ENCODE assay signal across 10 mouse cellular contexts in genomic region chr8:71495811-71496210, GRCm38 (mm10). TPM values are rescaled to one million over a fixed set of nuclear protein-coding genes. Genes with fewer than 3 reads are reported as not detected.
A peak's percentile ranks its signal among the peaks of the same experiment; 100 is the strongest.
DNase-seq lines count a peak whose midpoint lies in the region; ATAC-seq and TF ChIP-seq lines count a peak whose summit lies in the region.
"Had no signal": no experiment of that assay in that cellular context is flagged by ENCODE, and none has a peak within 500 bp of the region (broad histone marks: within the 10 kb centered on the region; RNA-seq: fewer than 3 reads in every experiment).

No protein-coding gene starts in this region.

- peak overlapping the region; percentile 56; the same call in 1 of the 2 replicates for H3K27ac ChIP-seq in heart, embryonic 10.5 days
- peak overlapping the region; percentile 2; the same call in 1 of the 2 replicates for H3K27ac ChIP-seq in ES-E14 (ENCODE audit: insufficient read depth, low read depth, low read length, poor library complexity, severe bottlenecking)
- H3K27ac ChIP-seq in embryonic facial prominence, embryonic 14.5 days (replicated peaks; ENCODE audit: low read depth, low read length): peak overlapping the region; percentile 55; the same call in 1 of the 2 replicates
- H3K27ac ChIP-seq in midbrain, embryonic 13.5 days: no peak overlapping the region

- H3K9ac ChIP-seq in ES-E14 (ENCODE audit: insufficient read depth, low read depth, low read length, poor library complexity, severe bottlenecking): no peak overlapping the region; the same call in 1 of the 2 replicates
- H3K9ac ChIP-seq in embryonic facial prominence, embryonic 14.5 days (ENCODE audit: low read depth, low read length): peak overlapping the region; percentile 30; the same call in 1 of the 2 replicates
- H3K9ac ChIP-seq in midbrain, embryonic 13.5 days (replicated peaks): no peak overlapping the region

- no peak for DNase-seq in heart, embryonic 10.5 days (ENCODE audit: low spot score)
- DNase-seq in heart, adult 11 months: no peak
- no peak for DNase-seq in ES-E14 (ENCODE audit: low read depth, low spot score)
- no peak for DNase-seq in embryonic facial prominence, embryonic 14.5 days (ENCODE audit: low spot score)
- DNase-seq in kidney, postnatal 10 days: peak; percentile 61
- no peak for DNase-seq in adrenal gland, postnatal 4 days (ENCODE audit: low spot score in 2 of 2)

- H3K27me3 ChIP-seq in heart, embryonic 10.5 days (ENCODE audit: insufficient read depth, poor library complexity, severe bottlenecking): no peaks in the 10 kb centered on the region
- no peaks in the 10 kb centered on the region for H3K27me3 ChIP-seq in embryonic facial prominence, embryonic 14.5 days (replicated peaks; ENCODE audit: control insufficient read depth, insufficient read depth, low read length)
- no peaks in the 10 kb centered on the region for H3K27me3 ChIP-seq in midbrain, embryonic 13.5 days

- 89% methylated on average over 5 of the region's 5 CpGs for WGBS in heart, embryonic 10.5 days
- 90% methylated on average over 5 of the region's 5 CpGs for WGBS in embryonic facial prominence, embryonic 14.5 days
- WGBS in midbrain, embryonic 13.5 days: 93% methylated on average over 5 of the region's 5 CpGs

- in situ Hi-C loops in ES-E14 (cut with MboI; ENCODE audit: low sequenced_read_pairs in 2 of 2, unreplicated experiment in 2 of 2): no loop called here

- no peak overlapping the region for H3K4me2 ChIP-seq in embryonic facial prominence, embryonic 14.5 days (ENCODE audit: low read depth, low read length)
- H3K4me2 ChIP-seq in midbrain, embryonic 13.5 days (replicated peaks): no peak overlapping the region

- no peak for ATAC-seq in embryonic facial prominence, embryonic 14.5 days (ENCODE audit: low read depth)
- ATAC-seq in CD4-positive, CD25-positive, alpha-beta regulatory T cell, adult 4 months: no peak
- no peak for ATAC-seq in midbrain, embryonic 13.5 days

- H3K36me3 ChIP-seq in heart, embryonic 10.5 days: peaks cover 36% of the 10 kb centered on the region
- H3K36me3 ChIP-seq in ES-E14 (ENCODE audit: control insufficient read depth, insufficient read depth, low read length, poor library complexity, severe bottlenecking): peaks cover 24% of the 10 kb centered on the region
- H3K36me3 ChIP-seq in embryonic facial prominence, embryonic 14.5 days (ENCODE audit: control insufficient read depth, insufficient read depth, low read length): peaks cover 34% of the 10 kb centered on the region
- H3K36me3 ChIP-seq in midbrain, embryonic 13.5 days: peaks cover 33% of the 10 kb centered on the region

- H3K4me3 ChIP-seq in heart, embryonic 10.5 days: no peak overlapping the region
- H3K4me3 ChIP-seq in ES-E14 (ENCODE audit: insufficient read depth in 1 of 2, low read depth in 1 of 2, low read length in 2 of 2, poor library complexity in 1 of 2, severe bottlenecking in 1 of 2): no peak overlapping the region
- no peak overlapping the region for H3K4me3 ChIP-seq in embryonic facial prominence, embryonic 14.5 days (ENCODE audit: low read depth, low read length)
- no peak overlapping the region for H3K4me3 ChIP-seq in midbrain, embryonic 13.5 days (replicated peaks)

- H3K4me1 ChIP-seq in heart, embryonic 10.5 days: peaks cover 54% of the 10 kb centered on the region
- peaks cover 2 to 35% of the 10 kb centered on the region in 2 experiments; a peak in 2 of 4 replicates for H3K4me1 ChIP-seq in ES-E14 (ENCODE audit: control insufficient read depth in 2 of 2, insufficient read depth in 2 of 2, low read length in 2 of 2, poor library complexity in 1 of 2)
- peaks cover 23% of the 10 kb centered on the region for H3K4me1 ChIP-seq in embryonic facial prominence, embryonic 14.5 days (ENCODE audit: control insufficient read depth, insufficient read depth, low read length)
- peaks cover 12% of the 10 kb centered on the region for H3K4me1 ChIP-seq in midbrain, embryonic 13.5 days (replicated peaks)

- no peaks in the 10 kb centered on the region for H3K9me3 ChIP-seq in heart, embryonic 10.5 days
- H3K9me3 ChIP-seq in ES-E14 (ENCODE audit: control insufficient read depth, insufficient read depth, low read depth, low read length): no peaks in the 10 kb centered on the region
- H3K9me3 ChIP-seq in embryonic facial prominence, embryonic 14.5 days (ENCODE audit: control insufficient read depth, low read length): no peaks in the 10 kb centered on the region
- no peaks in the 10 kb centered on the region for H3K9me3 ChIP-seq in midbrain, embryonic 13.5 days

TF ChIP-seq in ES-E14, 5 proteins besides CTCF, POLR2A, EP300 and RAD21:
- no peak for TF ChIP-seq CHD2 (IDR thresholded peaks at IDR 0.05; ENCODE audit: low read depth, low read length)
- TF ChIP-seq HCFC1 (IDR thresholded peaks at IDR 0.05; ENCODE audit: borderline replicate concordance, insufficient read depth, low read length): no peak
TF ChIP-seq in ES-E14: peak in this region for 0.

RNA-seq across cellular contexts. Expression of gene Gtpbp3, which starts 7.9 kb away (rescaled TPM):
- polyA plus RNA-seq in heart, embryonic 10.5 days (2016; fragmentation: Nextera tagmentation; extraction: Ambion mirVana): 13.2 and 14.7 TPM in 2 replicates
- 60.4 and 63.8 TPM in 2 replicates for total RNA-seq in ES-E14 (2012; rRNA removed)
- 5.3 and 6.8 TPM in 2 replicates for polyA plus RNA-seq in embryonic facial prominence, embryonic 14.5 days (2014; fragmentation: Nextera tagmentation; extraction: Ambion mirVana)
- polyA plus RNA-seq in CD4-positive, CD25-positive, alpha-beta regulatory T cell, adult 4 months (2017; shearing (Covaris generic)): 1 to 10 TPM; 2.9 to 3.1 TPM
- 11.6 and 13.2 TPM in 2 replicates for polyA plus RNA-seq in midbrain, embryonic 13.5 days (2015; fragmentation: Nextera tagmentation; extraction: Ambion mirVana)
- total RNA-seq in adrenal gland, postnatal 4 days (2021): 10 to 100 TPM; 30.6 to 32.0 TPM

RNA-seq across cellular contexts. Expression of gene Ano8, which starts 10.0 kb away (rescaled TPM):
- polyA plus RNA-seq in heart, embryonic 10.5 days (2016; fragmentation: Nextera tagmentation; extraction: Ambion mirVana): 0.73 and 2.7 TPM in 2 replicates
- total RNA-seq in ES-E14 (2012; rRNA removed): 10.6 and 22.3 TPM in 2 replicates
- 2.0 and 2.1 TPM in 2 replicates for polyA plus RNA-seq in embryonic facial prominence, embryonic 14.5 days (2014; fragmentation: Nextera tagmentation; extraction: Ambion mirVana)
- under 1 TPM in 1 of 2 experiments, not detected in 1; 0.20 TPM for polyA plus RNA-seq in CD4-positive, CD25-positive, alpha-beta regulatory T cell, adult 4 months (2017; shearing (Covaris generic))
- polyA plus RNA-seq in midbrain, embryonic 13.5 days (2015; fragmentation: Nextera tagmentation; extraction: Ambion mirVana): 5.3 and 9.3 TPM in 2 replicates
- total RNA-seq in adrenal gland, postnatal 4 days (2021): 10 to 100 TPM; 25.9 to 26.3 TPM

RNA-seq across cellular contexts. Expression of gene Plvap, which starts 15.7 kb away (rescaled TPM):
- 174 and 198 TPM in 2 replicates for polyA plus RNA-seq in heart, embryonic 10.5 days (2016; fragmentation: Nextera tagmentation; extraction: Ambion mirVana)
- total RNA-seq in ES-E14 (2012; rRNA removed): 2.0 and 2.5 TPM in 2 replicates
- 53.5 and 59.0 TPM in 2 replicates for polyA plus RNA-seq in embryonic facial prominence, embryonic 14.5 days (2014; fragmentation: Nextera tagmentation; extraction: Ambion mirVana)
- polyA plus RNA-seq in CD4-positive, CD25-positive, alpha-beta regulatory T cell, adult 4 months (2017; shearing (Covaris generic)): not detected
- 8.0 and 10.2 TPM in 2 replicates for polyA plus RNA-seq in midbrain, embryonic 13.5 days (2015; fragmentation: Nextera tagmentation; extraction: Ambion mirVana)
- 100 to 1,000 TPM; 179 to 185 TPM for total RNA-seq in adrenal gland, postnatal 4 days (2021)

RNA-seq across cellular contexts. Expression of gene Dda1, which starts 26.8 kb away (rescaled TPM):
- 107 and 128 TPM in 2 replicates for polyA plus RNA-seq in heart, embryonic 10.5 days (2016; fragmentation: Nextera tagmentation; extraction: Ambion mirVana)
- total RNA-seq in ES-E14 (2012; rRNA removed): 60.5 and 65.1 TPM in 2 replicates
- 100 and 105 TPM in 2 replicates for polyA plus RNA-seq in embryonic facial prominence, embryonic 14.5 days (2014; fragmentation: Nextera tagmentation; extraction: Ambion mirVana)
- 10 to 100 TPM; 22.5 to 22.7 TPM for polyA plus RNA-seq in CD4-positive, CD25-positive, alpha-beta regulatory T cell, adult 4 months (2017; shearing (Covaris generic))
- 197 TPM in 2 replicates for polyA plus RNA-seq in midbrain, embryonic 13.5 days (2015; fragmentation: Nextera tagmentation; extraction: Ambion mirVana)
- 10 to 100 TPM; 61.2 to 61.4 TPM for total RNA-seq in adrenal gland, postnatal 4 days (2021)

RNA-seq across cellular contexts. Expression of gene Ccdc194, which starts 29.7 kb away (rescaled TPM):
- polyA plus RNA-seq in heart, embryonic 10.5 days (2016; fragmentation: Nextera tagmentation; extraction: Ambion mirVana): 0.99 and 1.3 TPM in 2 replicates
- 2.4 and 2.6 TPM in 2 replicates for total RNA-seq in ES-E14 (2012; rRNA removed)
- polyA plus RNA-seq in embryonic facial prominence, embryonic 14.5 days (2014; fragmentation: Nextera tagmentation; extraction: Ambion mirVana): 2.4 and 3.5 TPM in 2 replicates
- polyA plus RNA-seq in CD4-positive, CD25-positive, alpha-beta regulatory T cell, adult 4 months (2017; shearing (Covaris generic)): not detected
- polyA plus RNA-seq in midbrain, embryonic 13.5 days (2015; fragmentation: Nextera tagmentation; extraction: Ambion mirVana): 0.11 TPM in 1 of 2 replicates, not detected in the other
- total RNA-seq in adrenal gland, postnatal 4 days (2021): under 1 TPM in 1 of 2 experiments, not detected in 1; 0.25 TPM
- total RNA-seq: layer of hippocampus, adult 2 months had no signal
- polyA plus RNA-seq: neural tube, embryonic 14.5 days had no signal
